Mouse (Mus musculus) bone marrow, adult 2 months (tissue): ENCODE data around the gene Mier3.

Experiments
- CTCF ChIP-seq: fragments of 200-500 bp; IDR thresholded peaks from 2 replicates; pipeline ENCODE4 v1.5.1; 2011; ENCODE audit warnings: low read length, control low read depth; ENCODE audit not compliant: control insufficient read depth, insufficient read depth
- POLR2A ChIP-seq: fragments of 200-500 bp; IDR thresholded peaks from 2 replicates; pipeline ENCODE4 v1.6.1; 2011; ENCODE audit warnings: low read depth, mild to moderate bottlenecking, control low read depth, low read length, borderline replicate concordance; ENCODE audit not compliant: control insufficient read depth

- TF ChIP-seq POLR2A: no peak
- TF ChIP-seq CTCF: no peak
Measured at GRCm38 (mm10) chr13:111651020-111651419, 29.8 kb upstream of the Mier3 start.
